Mouse (Mus musculus) small intestine, adult 2 months (tissue): ENCODE data around the gene Ranbp1. TPM values are rescaled to one million over a fixed set of nuclear protein-coding genes. Genes with fewer than 3 reads are reported as not detected.

Experiments
- H3K27ac ChIP-seq: fragments of 200-500 bp; 2 replicates; pipeline ENCODE4 v1.5.1; 2012; ENCODE audit warnings: low read depth, low read length, control low read depth, inconsistent platforms; ENCODE audit not compliant: insufficient read depth
- H3K27me3 ChIP-seq: fragments of 200-500 bp; 2 replicates; pipeline ENCODE4 v1.6.1; 2012; ENCODE audit warnings: mild to moderate bottlenecking, moderate library complexity, low read length, inconsistent platforms; ENCODE audit not compliant: control insufficient read depth, insufficient read depth
- H3K36me3 ChIP-seq: fragments of 200-500 bp; 2 replicates; pipeline ENCODE4 v1.6.1; 2012; ENCODE audit warnings: mild to moderate bottlenecking, low read length, control low read depth, inconsistent platforms; ENCODE audit not compliant: control insufficient read depth, insufficient read depth
- H3K4me1 ChIP-seq: fragments of 200-500 bp; 2 replicates; pipeline ENCODE4 v1.6.1; 2012; ENCODE audit warnings: low read length, inconsistent platforms, mixed read lengths; ENCODE audit not compliant: control insufficient read depth, insufficient read depth, insufficient read length
- H3K4me3 ChIP-seq: fragments of 200-500 bp; 2 replicates; pipeline ENCODE4 v1.5.1; 2012; ENCODE audit warnings: low read depth, mild to moderate bottlenecking, control low read depth, inconsistent platforms, low read length, moderate library complexity
- CTCF ChIP-seq: fragments of 200-500 bp; IDR thresholded peaks from 2 replicates; pipeline ENCODE4 v1.5.1; 2012; ENCODE audit warnings: low read depth, mild to moderate bottlenecking, control low read depth, inconsistent platforms, low read length, moderate library complexity, mixed read lengths; ENCODE audit not compliant: insufficient replicate concordance, insufficient read length; ENCODE audit errors: extremely low read depth
- POLR2A ChIP-seq: fragments of 200-500 bp; IDR thresholded peaks from 2 replicates; pipeline ENCODE4 v1.6.1; 2012; ENCODE audit warnings: low read depth, mild to moderate bottlenecking, control low read depth, inconsistent platforms, low read length, moderate library complexity
- WGBS: fragments of 180-500 bp; shearing (Covaris S2); methylation state at CpG from one replicate; pipeline ENCODE4 v1.1.7; 2018; 5-methylcytosine and 5-hydroxymethylcytosine counted together
- polyA plus RNA-seq: library from polyadenylated mRNA; depleted of rRNA; stranded (reverse); fragments of >200 nt; gene quantifications from 2 replicates; pipeline ENCODE4 v1.2.3, GENCODE M21; 2012

Gene Ranbp1
- polyA plus RNA-seq, 1 experiment = 47.7 TPM

GRCm38 (mm10) chr16:18247521-18248399 lies 772 bp downstream of the Ranbp1 start:
- H3K27ac ChIP-seq = peak overlapping the region; percentile 6
- under 1% methylated on average over 33 of the region's 33 CpGs for WGBS
- TF ChIP-seq POLR2A (no peak), CTCF (no peak)

GRCm38 (mm10) chr16:18241581-18241980 lies 7.0 kb downstream of the Ranbp1 start:
- Histone ChIP-seq H3K27ac (no peak overlapping the region), H3K4me3 (no peak overlapping the region), H3K4me1 (no peaks in the 10 kb centered on the region), H3K36me3 (peaks cover 52% of the 10 kb centered on the region), H3K27me3 (no peaks in the 10 kb centered on the region)
- TF ChIP-seq CTCF = no peak
- no peak for TF ChIP-seq POLR2A
- WGBS = 93% methylated on average over 10 of the region's 10 CpGs

More at GRCm38 (mm10) chr16:18247521-18248399, 772 bp downstream of the Ranbp1 start:
- H3K4me1 ChIP-seq = peaks cover 5% of the 10 kb centered on the region
- H3K4me3 ChIP-seq = peak overlapping the region; percentile 78
- H3K36me3 ChIP-seq = peaks cover 41% of the 10 kb centered on the region
- H3K27me3 ChIP-seq = no peaks in the 10 kb centered on the region

GRCm38 (mm10) chr16:18236676-18237501 lies 11.6 kb downstream of the Ranbp1 start:
- 69% methylated on average over 7 of the region's 7 CpGs for WGBS
- no peak for TF ChIP-seq CTCF
- no peak for TF ChIP-seq POLR2A

GRCm38 (mm10) chr16:18235389-18236065 lies 13.0 kb downstream of the Ranbp1 start:
- Histone ChIP-seq H3K36me3 (peaks cover 11% of the 10 kb centered on the region), H3K27ac (peak overlapping the region; percentile 21; the same call in 1 of the 2 replicates), H3K4me1 (no peaks in the 10 kb centered on the region), H3K27me3 (no peaks in the 10 kb centered on the region), H3K4me3 (peak overlapping the region; percentile 64)
- TF ChIP-seq CTCF = no peak
- TF ChIP-seq POLR2A = no peak
- 14% methylated on average over 19 of the region's 19 CpGs for WGBS

More at GRCm38 (mm10) chr16:18236676-18237501, 11.6 kb downstream of the Ranbp1 start:
- Histone ChIP-seq H3K27me3 (no peaks in the 10 kb centered on the region), H3K27ac (no peak overlapping the region), H3K4me1 (no peaks in the 10 kb centered on the region), H3K36me3 (peaks cover 23% of the 10 kb centered on the region), H3K4me3 (no peak overlapping the region)

- H3K27ac ChIP-seq = peak within 1 kb of the TSS; percentile 21; the same call in 1 of the 2 replicates
- under 1% methylated on average over 78 of the region's 79 CpGs for WGBS
- peak within 1 kb of the TSS; percentile 64 for H3K4me3 ChIP-seq
- H3K27me3 ChIP-seq = no peaks in the 10 kb centered on the region
- TF ChIP-seq CTCF = no peak
- TF ChIP-seq POLR2A = no peak
- peaks cover 5% of the 10 kb centered on the region; the same call in 1 of the 2 replicates for H3K36me3 ChIP-seq
- H3K4me1 ChIP-seq = no peaks in the 10 kb centered on the region
Observed at GRCm38 (mm10) chr16:18234671-18235388, 13.7 kb downstream of the Ranbp1 start, which contains the start of gene Zdhhc8. Gene Zdhhc8, minus strand, starts transcription at chr16:18235136.

- Histone ChIP-seq H3K27ac (no peak overlapping the region), H3K4me1 (no peaks in the 10 kb centered on the region), H3K4me3 (peak overlapping the region; percentile 64), H3K36me3 (peaks cover under 1% of the 10 kb centered on the region; the same call in 1 of the 2 replicates), H3K27me3 (no peaks in the 10 kb centered on the region)
- TF ChIP-seq POLR2A = no peak
- no peak for TF ChIP-seq CTCF
- WGBS = 24% methylated on average over 13 of the region's 13 CpGs
Observed at GRCm38 (mm10) chr16:18233919-18234670, 14.4 kb downstream of the Ranbp1 start.
